Mouse (Mus musculus): ENCODE data around the gene Hoxd1. TPM values are rescaled to one million over a fixed set of nuclear protein-coding genes. Genes with fewer than 3 reads are reported as not detected.

Gene Hoxd1
- polyA plus RNA-seq, 1 experiment, result not detected

DNA sequence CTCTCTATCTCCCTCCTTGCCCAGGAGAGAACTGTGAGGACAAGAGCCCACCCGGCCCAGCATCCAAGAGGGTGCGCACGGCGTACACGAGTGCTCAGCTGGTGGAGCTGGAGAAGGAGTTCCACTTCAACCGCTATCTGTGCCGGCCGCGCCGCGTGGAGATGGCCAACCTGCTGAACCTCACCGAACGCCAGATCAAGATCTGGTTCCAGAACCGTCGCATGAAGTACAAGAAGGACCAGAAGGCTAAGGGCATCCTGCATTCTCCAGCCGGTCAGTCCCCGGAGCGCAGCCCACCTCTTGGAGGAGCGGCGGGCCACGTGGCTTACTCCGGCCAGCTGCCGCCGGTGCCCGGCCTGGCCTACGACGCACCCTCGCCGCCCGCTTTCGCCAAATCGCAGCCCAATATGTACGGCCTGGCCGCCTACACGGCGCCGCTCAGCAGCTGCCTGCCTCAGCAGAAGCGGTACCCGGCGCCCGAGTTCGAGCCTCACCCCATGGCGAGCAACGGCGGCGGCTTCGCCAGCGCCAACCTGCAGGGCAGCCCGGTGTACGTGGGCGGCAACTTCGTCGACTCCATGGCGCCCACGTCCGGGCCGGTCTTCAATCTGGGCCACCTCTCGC lies 16.4 kb upstream of the Hoxd1 start:
- 47% methylated on average over 58 of the region's 58 CpGs for WGBS

DNA sequence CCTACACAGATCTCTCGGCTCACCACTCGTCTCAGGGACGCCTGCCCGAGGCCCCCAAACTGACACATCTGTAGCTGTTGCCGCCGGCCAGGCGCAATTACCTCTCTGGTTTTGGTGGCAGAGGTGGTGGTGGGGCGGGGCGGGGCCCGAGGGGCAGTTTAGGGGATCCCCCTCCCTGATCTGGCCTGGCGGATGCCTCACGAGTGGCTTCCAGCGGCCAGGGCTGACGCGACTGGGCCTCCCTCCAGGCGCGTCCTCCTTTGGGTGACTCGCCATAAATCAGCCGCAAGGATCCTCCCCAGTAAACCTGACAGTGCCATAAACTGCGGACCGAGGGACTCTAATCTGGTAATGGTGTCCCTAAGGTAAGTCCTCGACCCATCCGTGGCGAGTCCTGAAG lies 15.8 kb upstream of the Hoxd1 start:
- WGBS, result 44% methylated on average over 24 of the region's 24 CpGs
- DNase-seq (ENCODE audit: low read depth, low spot score), result no peak

More for the DNA sequence above, 16.4 kb upstream of the Hoxd1 start:
- DNase-seq (ENCODE audit: low read depth, low spot score), result no peak

DNA sequence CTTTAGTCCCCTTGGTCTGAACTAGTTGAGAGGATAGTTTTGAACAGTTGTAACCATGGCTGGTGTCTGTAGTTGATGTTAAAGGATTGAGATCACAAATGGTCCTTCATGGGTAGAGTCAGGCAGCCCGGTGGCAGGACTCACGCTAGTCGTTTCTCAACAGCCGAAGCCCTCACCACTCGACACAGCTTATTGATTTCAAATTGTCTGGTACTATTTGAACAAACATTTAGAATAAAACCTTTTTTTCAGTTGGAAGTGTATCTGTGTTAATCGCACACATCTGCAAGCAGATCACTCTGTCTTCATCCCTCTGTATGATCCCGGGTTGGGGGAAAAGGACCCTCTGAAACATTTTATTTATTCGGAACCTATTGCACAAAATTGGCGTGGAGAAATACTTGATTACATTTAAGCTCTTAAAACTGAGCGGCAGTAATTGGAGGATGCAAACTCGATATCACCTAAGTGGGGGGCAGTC lies 15.1 kb upstream of the Hoxd1 start:
- DNase-seq (ENCODE audit: low read depth, low spot score), result no peak
- 64% methylated on average over 11 of the region's 11 CpGs for WGBS

DNA sequence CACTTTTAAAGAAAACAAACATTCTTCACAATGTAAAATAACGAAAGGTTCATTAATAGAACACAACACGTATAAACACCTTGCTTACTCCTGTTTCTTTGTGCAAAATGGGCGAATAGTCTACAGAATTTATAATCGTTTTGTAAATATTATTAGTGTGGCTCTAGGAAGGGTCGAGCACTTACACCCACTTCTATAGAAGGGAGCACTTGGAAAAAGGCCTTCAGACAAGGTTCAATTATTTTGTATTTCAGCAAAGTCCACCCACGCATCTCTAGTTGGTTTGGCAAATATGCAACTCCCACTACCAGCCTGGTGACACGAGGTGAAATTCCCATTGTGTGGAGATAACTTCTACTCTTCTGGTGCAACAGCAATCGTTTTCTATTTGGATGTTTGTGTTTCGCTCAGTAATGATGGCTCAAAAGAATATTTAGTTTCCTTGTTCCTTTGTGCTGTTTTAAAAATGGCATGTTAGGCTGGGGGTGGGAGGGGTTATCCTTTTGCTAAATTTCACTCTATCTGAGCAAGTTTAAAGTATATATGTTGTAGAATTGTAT lies 14.3 kb upstream of the Hoxd1 start:
- no peak for DNase-seq (ENCODE audit: low read depth, low spot score)
- WGBS, result 65% methylated on average over 9 of the region's 9 CpGs

DNA sequence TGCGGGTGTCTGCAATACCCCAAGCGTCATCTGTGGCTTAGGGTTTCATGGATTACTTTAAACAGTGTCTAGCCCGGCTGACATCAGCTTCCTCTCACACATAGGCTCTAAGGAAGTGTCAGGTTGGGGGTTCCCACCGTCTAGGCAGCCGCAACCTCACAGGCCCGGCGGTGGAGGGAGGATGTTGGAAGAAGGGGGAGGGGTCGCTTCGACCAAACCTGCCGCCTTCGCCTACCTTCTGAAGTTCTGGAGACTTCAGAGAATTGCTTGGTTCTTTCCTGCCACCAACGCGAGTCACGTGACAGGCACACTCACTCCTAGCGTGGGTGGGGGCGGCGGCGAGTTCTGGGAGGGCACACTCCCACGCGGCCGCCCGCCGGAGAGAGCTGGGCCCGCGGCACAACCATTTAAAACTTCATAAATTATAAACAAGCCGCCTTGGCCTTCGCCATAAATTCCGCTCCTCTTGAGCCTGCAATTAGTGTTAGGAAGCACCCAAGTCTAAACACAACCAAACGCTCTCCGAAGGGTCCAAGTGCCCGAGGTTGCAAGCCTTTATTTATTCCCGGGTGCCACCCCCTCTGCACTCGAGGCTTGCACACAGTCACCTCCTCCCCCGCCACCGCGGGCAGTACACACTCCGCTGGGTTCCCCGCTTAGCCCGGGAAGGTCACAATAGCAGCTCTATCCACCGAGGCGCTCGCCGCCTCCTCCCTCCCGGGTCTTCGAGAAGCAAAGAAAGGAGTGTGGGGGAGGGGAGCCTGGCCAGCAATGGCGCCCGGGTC lies 13.3 kb upstream of the Hoxd1 start:
- 4% methylated on average over 47 of the region's 47 CpGs for WGBS
- DNase-seq (ENCODE audit: low read depth, low spot score), result no peak

DNA sequence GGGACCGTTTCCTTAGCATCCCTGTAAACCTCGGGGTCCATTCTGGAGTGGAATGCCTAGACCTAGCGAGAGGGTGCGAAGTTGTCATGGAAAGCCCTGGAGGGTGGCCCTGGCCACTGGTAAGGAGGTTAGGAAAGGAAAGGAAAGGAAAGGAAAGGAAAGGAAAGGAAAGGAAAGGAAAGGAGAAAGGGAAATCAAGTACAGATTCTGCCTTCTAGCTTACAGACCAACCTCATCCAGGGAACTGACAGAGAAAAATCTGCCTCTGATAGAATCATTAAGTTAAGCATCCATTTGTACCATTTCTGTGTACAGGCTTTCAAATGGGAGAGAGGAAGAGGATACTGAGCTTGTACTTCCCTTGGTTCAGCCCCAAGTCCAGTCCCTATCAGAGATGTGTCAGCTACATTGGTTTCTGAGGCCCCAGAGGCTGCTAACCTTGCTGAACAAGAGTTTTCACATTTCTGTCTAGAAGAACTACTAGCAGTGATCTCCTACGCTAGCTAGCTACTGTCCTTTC lies 12.0 kb upstream of the Hoxd1 start:
- 75% methylated on average over 5 of the region's 5 CpGs for WGBS
- no peak for DNase-seq (ENCODE audit: low read depth, low spot score)

DNA sequence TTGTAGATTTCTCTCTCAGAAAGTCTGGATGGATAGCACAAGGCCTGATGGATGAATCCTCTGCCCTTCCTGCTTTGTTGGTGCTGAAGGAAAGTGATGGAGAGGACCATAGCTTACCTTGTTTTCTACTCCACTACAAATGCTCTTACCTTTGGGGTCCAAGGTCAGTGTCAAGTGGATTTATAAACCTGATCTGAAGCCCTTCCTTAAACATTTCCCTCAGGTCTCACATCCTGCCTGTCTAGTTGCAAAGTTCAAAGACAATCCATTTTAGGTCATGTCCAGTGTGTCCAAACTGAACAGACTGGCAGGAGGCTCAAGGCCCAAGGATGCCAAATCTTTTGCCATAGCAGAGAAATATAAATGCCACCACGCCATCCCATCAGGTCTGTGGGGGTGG lies 10.9 kb upstream of the Hoxd1 start:
- no peak for DNase-seq (ENCODE audit: low read depth, low spot score)
- 82% methylated on average over 1 of the region's 1 CpGs for WGBS

DNA sequence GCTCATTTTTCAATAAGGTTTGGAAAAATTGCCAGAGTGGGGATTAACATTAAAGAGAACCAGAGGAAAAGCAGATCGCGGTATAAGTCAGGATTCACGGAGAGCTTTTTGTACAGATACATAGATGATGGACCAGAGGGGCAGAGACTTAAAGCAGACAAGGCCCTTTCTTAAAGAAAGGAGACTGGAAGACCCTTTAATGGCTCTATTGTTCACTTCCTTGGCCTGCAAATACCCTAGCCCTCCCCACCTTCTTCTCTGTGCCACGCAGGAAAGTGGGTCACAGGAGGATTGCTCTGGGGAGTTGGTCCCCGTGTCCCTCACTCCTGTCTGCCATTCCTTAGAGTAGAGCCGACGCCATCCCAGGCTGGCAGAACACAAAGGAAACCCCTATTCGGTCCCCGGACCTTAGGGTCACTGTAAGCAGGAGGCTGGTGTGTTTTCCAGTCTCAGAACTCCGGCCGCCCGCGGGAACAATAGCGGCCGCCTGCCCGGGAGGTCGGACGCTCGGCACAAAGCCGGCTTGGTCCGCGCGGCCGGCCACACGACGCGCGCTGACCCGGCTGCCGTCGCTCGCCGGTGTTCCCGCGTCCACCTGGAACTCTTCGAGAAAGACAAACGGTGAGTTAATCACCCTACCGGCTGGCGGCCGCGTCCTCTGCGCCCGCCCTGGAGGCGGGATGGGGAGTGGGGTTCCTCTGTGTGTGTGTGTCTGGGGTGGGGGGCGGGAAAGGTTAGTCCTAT lies 10.2 kb upstream of the Hoxd1 start:
- WGBS, result 8% methylated on average over 45 of the region's 45 CpGs
- no peak for DNase-seq (ENCODE audit: low read depth, low spot score)

DNA sequence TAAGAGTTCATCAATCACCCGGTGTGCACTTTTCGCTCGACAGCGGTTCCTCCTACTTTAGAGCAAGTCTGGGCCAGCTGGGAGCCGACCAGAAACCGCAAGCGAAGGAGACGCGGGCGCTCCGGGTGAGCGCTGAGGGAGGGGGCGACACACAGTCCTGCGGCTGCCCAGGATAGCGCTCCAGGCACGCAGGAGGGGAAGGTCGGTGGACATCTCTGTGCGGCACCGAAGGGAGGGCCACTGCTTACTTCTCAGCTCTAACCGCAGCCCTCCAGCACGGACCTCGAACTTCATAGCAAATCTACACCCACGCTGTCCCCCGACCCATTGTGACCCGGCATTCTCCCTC lies 9.6 kb upstream of the Hoxd1 start:
- WGBS, result 14% methylated on average over 25 of the region's 25 CpGs
- no peak for DNase-seq (ENCODE audit: low read depth, low spot score)

DNA sequence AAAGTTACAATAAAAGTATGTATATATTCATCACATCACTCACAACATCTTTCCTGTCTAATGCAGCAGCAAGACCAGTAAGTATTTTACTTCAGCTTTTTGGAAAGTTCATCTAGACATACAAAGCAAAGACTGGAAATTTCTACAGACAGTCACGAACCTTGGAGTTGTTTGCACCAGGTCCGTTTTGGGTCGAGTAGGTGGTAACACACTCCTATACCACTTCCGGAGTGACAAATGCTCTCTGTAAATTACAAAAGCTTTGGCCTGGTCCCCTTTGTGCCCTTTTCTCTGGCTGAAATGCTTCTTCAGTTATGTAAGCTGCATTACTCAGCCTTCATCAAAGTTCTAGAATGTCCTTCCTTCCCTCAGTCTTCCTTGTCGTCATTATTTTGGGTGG lies 9.1 kb upstream of the Hoxd1 start:
- 60% methylated on average over 5 of the region's 5 CpGs for WGBS
- no peak for DNase-seq (ENCODE audit: low read depth, low spot score)

DNA sequence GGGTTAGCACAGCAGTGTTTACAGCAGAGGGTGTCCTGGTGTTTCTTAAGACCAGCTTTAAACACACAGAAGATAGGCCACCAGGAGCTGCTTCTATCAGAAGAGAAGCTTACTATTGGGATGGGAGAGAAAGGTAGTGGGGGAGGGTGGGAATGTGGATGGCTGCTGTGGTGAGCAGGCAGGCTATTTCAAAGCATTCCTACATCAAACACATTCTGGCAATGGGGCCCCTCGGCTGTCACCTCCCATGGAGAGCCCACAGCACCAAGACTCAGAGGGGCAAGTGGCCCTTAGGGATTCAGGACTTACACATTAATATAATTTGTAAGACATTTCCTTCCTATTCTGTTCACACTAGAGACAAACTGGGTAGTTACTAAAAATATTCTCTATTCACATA lies 2.6 kb upstream of the Hoxd1 start:
- DNase-seq (ENCODE audit: low read depth, low spot score), result no peak
- 30% methylated on average over 1 of the region's 1 CpGs for WGBS

DNA sequence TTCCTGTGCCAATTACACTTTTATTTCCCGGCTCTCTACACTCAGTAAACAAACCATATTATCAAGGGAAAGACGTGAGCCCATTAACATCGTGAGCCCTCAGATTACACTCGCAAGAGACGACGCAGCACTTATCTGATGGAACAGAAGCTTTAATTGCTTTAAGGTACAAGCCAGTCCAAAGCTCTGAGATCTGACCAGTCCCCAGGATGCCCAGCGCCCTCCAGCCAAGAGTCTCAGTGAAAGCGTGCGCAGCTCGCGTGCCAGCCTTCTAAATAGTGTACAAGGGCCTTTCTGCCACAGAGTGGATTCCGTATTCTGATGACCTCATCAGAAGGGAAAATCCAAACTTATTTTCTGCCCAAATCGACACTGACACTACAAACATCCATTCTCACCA lies 839 bp upstream of the Hoxd1 start:
- no peak for DNase-seq (ENCODE audit: low read depth, low spot score)

DNA sequence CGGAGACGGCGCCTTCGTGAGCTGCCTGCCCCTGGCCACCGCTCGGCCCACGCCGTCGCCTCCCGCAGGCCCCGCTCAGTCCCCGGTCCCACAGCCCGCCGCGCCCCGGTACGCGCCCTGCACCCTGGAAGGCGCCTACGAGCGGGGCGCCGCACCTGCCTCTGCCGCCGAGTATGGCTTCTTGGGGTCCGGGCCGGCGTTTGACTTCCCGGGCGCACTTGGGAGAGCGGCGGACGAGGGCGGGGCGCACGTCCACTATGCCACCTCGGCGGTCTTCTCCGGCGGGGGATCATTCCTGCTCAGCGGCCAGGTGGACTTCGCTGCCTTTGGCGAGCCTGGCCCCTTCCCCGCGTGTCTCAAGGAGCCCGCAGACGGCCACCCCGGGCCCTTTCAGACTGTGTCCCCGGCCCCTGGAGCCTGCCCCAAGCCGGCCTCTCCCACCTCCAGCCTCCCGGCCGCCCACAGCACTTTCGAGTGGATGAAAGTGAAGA lies 510 bp downstream of the Hoxd1 start:
- 2% methylated on average over 51 of the region's 53 CpGs for WGBS
- no peak for DNase-seq (ENCODE audit: low read depth, low spot score)

More for the DNA sequence above, 839 bp upstream of the Hoxd1 start:
- 7% methylated on average over 13 of the region's 13 CpGs for WGBS

DNA sequence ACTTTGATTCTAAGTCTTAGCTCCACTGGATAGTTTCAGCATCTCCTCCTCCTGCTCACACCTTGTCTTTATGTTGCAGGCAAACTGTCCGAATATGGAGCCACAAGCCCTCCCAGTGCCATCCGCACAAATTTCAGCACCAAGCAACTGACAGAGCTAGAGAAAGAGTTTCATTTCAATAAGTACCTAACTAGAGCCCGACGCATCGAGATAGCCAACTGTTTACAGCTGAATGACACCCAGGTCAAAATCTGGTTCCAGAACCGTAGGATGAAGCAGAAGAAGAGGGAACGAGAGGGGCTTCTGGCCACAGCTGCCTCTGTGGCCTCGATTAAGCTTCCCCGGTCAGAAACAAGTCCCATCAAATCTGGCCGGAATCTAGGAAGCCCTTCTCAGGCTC lies 1.2 kb downstream of the Hoxd1 start:
- WGBS, result 55% methylated on average over 10 of the region's 10 CpGs

DNA sequence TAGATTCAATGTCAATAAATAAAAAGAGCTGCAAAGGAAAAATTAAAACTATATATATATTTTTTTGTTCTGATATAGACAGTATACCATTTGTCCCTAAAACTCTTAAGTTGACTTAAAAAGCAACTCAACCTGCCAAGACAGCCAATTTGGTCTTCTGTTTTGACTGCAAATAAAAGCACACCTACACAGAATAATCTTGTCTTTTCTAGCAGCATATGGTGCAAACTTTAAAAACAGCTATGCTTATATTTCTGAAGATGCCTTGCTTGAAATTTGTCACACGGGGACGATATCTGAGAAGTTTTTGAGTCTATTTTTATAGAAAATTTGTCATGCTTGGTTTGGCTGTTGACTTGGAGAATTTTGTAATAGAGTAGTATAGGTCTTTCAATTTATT lies 11.6 kb downstream of the Hoxd1 start:
- 85% methylated on average over 2 of the region's 2 CpGs for WGBS

More for the DNA sequence above, 1.2 kb downstream of the Hoxd1 start:
- no peak for DNase-seq (ENCODE audit: low read depth, low spot score)

DNA sequence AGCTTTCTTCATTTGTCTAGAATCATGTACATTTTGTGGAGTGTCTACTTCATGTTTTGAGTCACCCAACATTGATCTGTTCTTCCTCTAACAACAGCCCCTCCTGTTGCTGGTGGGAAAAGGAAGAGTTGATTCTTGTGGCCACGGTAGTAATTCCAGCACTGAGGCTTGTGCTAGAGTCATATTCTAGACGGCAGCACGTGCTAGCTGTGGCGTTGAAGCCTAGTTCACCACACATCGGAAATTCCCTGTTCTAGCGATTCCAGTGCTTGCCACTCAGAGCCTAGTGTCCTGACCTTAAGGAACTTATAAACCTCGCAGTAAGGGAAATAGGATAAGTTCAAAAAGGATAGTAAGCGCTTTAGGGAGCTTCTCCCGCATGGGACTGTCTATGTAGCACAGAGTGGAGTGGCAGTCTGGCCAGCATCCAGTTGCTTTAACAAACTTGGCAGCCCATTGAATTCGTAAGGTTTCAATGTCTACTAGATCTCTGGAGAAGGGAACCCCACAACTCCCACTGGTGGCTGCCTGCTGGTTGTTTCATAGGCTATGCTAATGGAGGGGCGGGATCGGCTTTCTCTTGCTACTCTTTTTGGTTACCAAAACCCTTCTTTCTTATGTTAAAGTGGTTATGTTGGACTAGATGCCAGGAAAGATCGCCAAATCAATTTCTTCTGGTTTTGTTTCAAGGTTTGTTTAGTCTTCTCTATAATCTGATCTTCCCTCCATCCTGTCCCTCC lies 14.9 kb downstream of the Hoxd1 start:
- no peak for DNase-seq (ENCODE audit: low read depth, low spot score)
- WGBS, result 73% methylated on average over 13 of the region's 13 CpGs

More for the DNA sequence above, 11.6 kb downstream of the Hoxd1 start:
- no peak for DNase-seq (ENCODE audit: low read depth, low spot score)

DNA sequence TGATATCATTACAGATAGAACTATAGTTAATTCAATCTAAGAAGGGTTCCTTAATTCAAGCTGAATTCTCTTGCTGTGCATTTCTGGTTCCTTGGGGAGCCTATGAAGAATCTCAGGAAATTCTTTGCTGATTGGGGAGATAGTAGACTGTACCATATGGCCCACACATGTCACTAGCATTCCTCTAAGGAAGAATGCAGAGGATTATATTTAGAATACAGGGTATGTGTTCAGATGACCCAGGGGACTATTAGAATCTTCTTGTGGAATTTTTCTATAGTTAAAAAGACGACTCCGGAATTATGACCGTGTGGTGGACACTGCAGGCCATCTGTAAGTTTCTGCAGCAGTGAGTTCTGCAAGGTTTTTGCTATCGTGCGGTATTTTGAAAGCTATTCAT lies 18.6 kb downstream of the Hoxd1 start:
- 81% methylated on average over 5 of the region's 5 CpGs for WGBS
- no peak for DNase-seq (ENCODE audit: low read depth, low spot score)

DNA sequence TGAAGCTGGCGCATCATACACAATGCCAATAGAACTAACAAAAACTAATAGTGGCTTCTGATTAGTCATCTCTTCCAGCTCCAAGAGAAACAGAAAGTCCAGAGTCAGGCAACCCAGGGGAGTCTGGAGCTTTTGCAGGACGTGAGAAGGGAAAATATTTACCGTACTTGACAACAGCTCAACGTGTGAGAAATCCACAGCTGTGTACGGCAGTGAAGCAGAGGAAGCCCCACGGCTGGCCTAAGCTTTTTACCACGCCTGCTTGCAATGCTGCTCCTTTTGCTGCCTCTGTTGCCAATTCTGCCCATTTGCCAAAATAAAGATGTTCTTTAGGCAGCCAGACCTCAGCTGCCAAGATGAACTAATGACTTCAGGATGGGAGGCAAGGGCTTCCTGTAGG lies 32.8 kb downstream of the Hoxd1 start:
- DNase-seq (ENCODE audit: low read depth, low spot score), result no peak
- 44% methylated on average over 7 of the region's 7 CpGs for WGBS

DNA sequence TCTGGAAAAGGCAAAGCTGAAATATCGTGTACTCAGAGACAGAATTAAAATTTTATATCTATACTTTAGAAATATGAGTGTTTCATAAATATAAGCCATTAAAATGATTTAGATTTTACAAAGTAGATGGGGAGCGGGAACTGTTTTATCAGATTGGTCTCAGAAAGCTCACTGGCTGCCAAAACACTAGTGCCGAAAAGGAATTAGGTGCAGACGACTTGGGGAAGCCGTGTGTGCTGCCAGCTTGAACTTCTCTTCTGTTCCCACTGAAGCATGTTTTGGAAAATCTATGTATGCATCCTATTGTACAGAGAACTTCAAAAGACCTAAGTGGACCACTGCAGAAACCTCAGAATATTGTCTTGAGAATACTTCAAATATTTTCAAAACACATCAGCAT lies 45.7 kb downstream of the Hoxd1 start:
- DNase-seq (ENCODE audit: low read depth, low spot score), result no peak
- WGBS, result 82% methylated on average over 5 of the region's 5 CpGs
